Mouse (Mus musculus): ENCODE data around the gene Acer1. TPM values are rescaled to one million over a fixed set of nuclear protein-coding genes. Genes with fewer than 3 reads are reported as not detected.

The Acer1 gene
- polyA plus RNA-seq, 1 experiment from 2014 or later: not detected

- H3K4me3 ChIP-seq (ENCODE audit: low read depth, low read length): no peak overlapping the region
- no peak overlapping the region for H3K27ac ChIP-seq (ENCODE audit: low read depth, low read length)
- H3K9me3 ChIP-seq (replicated peaks; ENCODE audit: control insufficient read depth, low read length): no peaks in the 10 kb centered on the region
- H3K36me3 ChIP-seq (ENCODE audit: control insufficient read depth, insufficient read depth, low read length): no peaks in the 10 kb centered on the region
- H3K9ac ChIP-seq (ENCODE audit: low read depth, low read length): no peak overlapping the region
- 69% methylated on average over 9 of the region's 9 CpGs for WGBS (ENCODE audit: insufficient replicate concordance)
- no peaks in the 10 kb centered on the region for H3K27me3 ChIP-seq (ENCODE audit: control insufficient read depth, insufficient read depth, low read length)
- no peak for ATAC-seq (replicated peaks; ENCODE audit: insufficient number of reproducible peaks, low FRiP score, low TSS enrichment)
- H3K4me2 ChIP-seq: no peak overlapping the region
- no peaks in the 10 kb centered on the region for H3K4me1 ChIP-seq (ENCODE audit: control insufficient read depth, insufficient read depth, low read length)
Observed at GRCm38 (mm10) chr17:56984886-56985285, 3.0 kb upstream of the Acer1 start.

DNA sequence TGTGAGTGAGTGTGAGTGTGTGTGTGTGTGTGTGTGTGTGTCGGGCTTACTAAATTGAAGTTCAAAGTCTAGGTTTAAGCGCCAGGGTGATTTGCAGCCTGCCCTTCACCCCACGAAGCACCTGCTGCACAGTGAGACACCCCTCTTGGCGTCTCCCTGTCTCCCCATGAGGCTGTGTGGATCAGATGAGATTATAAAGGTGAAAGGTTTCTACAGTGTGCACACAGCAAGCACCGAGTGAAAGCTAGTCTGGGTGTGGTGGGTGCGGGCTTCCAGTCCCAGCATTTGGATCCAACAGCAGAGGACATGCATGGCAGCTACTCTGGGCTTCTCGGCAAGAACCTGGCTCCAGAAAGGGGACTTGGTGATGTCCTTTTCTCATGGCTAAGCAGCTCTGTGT, 877 bp downstream of the Acer1 start:
- no peak overlapping the region for H3K27ac ChIP-seq (ENCODE audit: low read depth, low read length)
- H3K36me3 ChIP-seq (ENCODE audit: control insufficient read depth, insufficient read depth, low read length): no peaks in the 10 kb centered on the region
- no peak overlapping the region for H3K4me3 ChIP-seq (ENCODE audit: low read depth, low read length)
- no peaks in the 10 kb centered on the region for H3K9me3 ChIP-seq (replicated peaks; ENCODE audit: control insufficient read depth, low read length)
- H3K9ac ChIP-seq (ENCODE audit: low read depth, low read length): no peak overlapping the region
- 73% methylated on average over 7 of the region's 7 CpGs for WGBS (ENCODE audit: insufficient replicate concordance)
- no peak overlapping the region for H3K4me2 ChIP-seq
- ATAC-seq (replicated peaks; ENCODE audit: insufficient number of reproducible peaks, low FRiP score, low TSS enrichment): no peak
- no peaks in the 10 kb centered on the region for H3K27me3 ChIP-seq (ENCODE audit: control insufficient read depth, insufficient read depth, low read length)
- no peaks in the 10 kb centered on the region for H3K4me1 ChIP-seq (ENCODE audit: control insufficient read depth, insufficient read depth, low read length)

DNA sequence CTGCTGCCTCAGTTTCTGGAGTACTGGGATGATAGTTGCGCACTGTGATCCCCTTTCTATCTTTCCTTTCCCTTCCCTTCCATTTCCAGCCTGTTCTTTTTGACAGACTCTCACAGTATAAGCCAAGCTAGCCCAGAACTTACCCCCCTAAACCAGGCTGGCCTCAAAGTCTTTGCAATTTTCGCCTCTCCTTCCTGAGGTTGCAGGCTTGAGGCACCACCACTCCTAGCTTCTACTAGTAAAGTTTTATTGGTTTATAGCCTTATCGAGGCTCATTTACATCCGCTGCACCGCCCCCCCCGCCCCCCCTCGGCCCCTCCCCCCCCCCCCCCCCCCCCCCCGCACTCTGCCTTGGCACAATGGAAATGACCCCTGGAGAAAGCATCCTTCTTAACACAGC, 2.4 kb downstream of the Acer1 start:
- WGBS (ENCODE audit: insufficient replicate concordance): 40% methylated on average over 6 of the region's 8 CpGs
- H3K9me3 ChIP-seq (replicated peaks; ENCODE audit: control insufficient read depth, low read length): no peaks in the 10 kb centered on the region
- H3K36me3 ChIP-seq (ENCODE audit: control insufficient read depth, insufficient read depth, low read length): no peaks in the 10 kb centered on the region
- ATAC-seq (replicated peaks; ENCODE audit: insufficient number of reproducible peaks, low FRiP score, low TSS enrichment): no peak
- no peaks in the 10 kb centered on the region; the same call in 1 of the 2 replicates for H3K27me3 ChIP-seq (ENCODE audit: control insufficient read depth, insufficient read depth, low read length)
- H3K27ac ChIP-seq (ENCODE audit: low read depth, low read length): no peak overlapping the region
- H3K4me3 ChIP-seq (ENCODE audit: low read depth, low read length): no peak overlapping the region
- no peak overlapping the region for H3K4me2 ChIP-seq
- no peaks in the 10 kb centered on the region for H3K4me1 ChIP-seq (ENCODE audit: control insufficient read depth, insufficient read depth, low read length)
- no peak overlapping the region for H3K9ac ChIP-seq (ENCODE audit: low read depth, low read length)

- WGBS (ENCODE audit: insufficient replicate concordance): 69% methylated on average over 8 of the region's 8 CpGs
- Histone ChIP-seq H3K4me3 (ENCODE audit: low read depth, low read length) (no peak overlapping the region), H3K4me2 (no peak overlapping the region), H3K9ac (ENCODE audit: low read depth, low read length) (no peak overlapping the region), H3K27ac (ENCODE audit: low read depth, low read length) (no peak overlapping the region), H3K9me3 (replicated peaks; ENCODE audit: control insufficient read depth, low read length) (no peaks in the 10 kb centered on the region), H3K27me3 (ENCODE audit: control insufficient read depth, insufficient read depth, low read length) (no peaks in the 10 kb centered on the region; the same call in 1 of the 2 replicates), H3K36me3 (ENCODE audit: control insufficient read depth, insufficient read depth, low read length) (no peaks in the 10 kb centered on the region), H3K4me1 (ENCODE audit: control insufficient read depth, insufficient read depth, low read length) (no peaks in the 10 kb centered on the region)
- ATAC-seq (replicated peaks; ENCODE audit: insufficient number of reproducible peaks, low FRiP score, low TSS enrichment): no peak
Observed at GRCm38 (mm10) chr17:56976531-56977390, 5.2 kb downstream of the Acer1 start.

GRCm38 (mm10) chr17:56975391-56975790, 6.5 kb downstream of the Acer1 start:
- Histone ChIP-seq H3K9ac (ENCODE audit: low read depth, low read length) (no peak overlapping the region), H3K9me3 (replicated peaks; ENCODE audit: control insufficient read depth, low read length) (no peaks in the 10 kb centered on the region), H3K27ac (ENCODE audit: low read depth, low read length) (no peak overlapping the region), H3K36me3 (ENCODE audit: control insufficient read depth, insufficient read depth, low read length) (no peaks in the 10 kb centered on the region), H3K4me2 (no peak overlapping the region), H3K4me1 (ENCODE audit: control insufficient read depth, insufficient read depth, low read length) (no peaks in the 10 kb centered on the region), H3K27me3 (ENCODE audit: control insufficient read depth, insufficient read depth, low read length) (peaks cover 5% of the 10 kb centered on the region; the same call in 1 of the 2 replicates), H3K4me3 (ENCODE audit: low read depth, low read length) (no peak overlapping the region)
- no peak for ATAC-seq (replicated peaks; ENCODE audit: insufficient number of reproducible peaks, low FRiP score, low TSS enrichment)
- 82% methylated on average over 3 of the region's 3 CpGs for WGBS (ENCODE audit: insufficient replicate concordance)

DNA sequence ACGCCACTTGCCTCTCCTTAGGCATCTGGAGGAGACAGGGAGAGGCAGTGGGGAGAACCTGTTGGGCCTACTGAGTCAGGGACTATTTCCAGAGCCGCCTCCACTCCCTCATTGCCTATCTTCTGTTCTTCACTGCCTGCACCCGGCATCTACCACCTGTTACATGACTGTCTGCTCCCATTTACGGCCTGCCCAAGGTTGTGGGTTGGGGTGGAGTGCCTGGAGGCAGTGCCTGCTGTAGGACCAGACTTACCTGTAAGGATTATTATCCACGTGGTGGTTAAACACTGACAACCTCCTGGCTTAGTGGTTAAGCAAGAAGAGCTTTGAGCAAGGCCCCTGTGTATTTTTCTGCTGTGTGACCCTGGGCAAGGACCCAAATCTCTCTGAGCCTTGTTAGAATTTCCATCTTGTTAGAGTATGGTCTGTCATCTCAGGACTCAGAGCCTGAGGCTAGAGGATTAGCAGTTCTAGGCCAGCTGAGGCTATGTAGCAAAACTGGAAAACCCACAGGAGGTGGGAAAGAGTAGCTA, 7.2 kb downstream of the Acer1 start:
- H3K4me2 ChIP-seq: no peak overlapping the region
- H3K27ac ChIP-seq (ENCODE audit: low read depth, low read length): no peak overlapping the region
- no peak overlapping the region for H3K4me3 ChIP-seq (ENCODE audit: low read depth, low read length)
- H3K4me1 ChIP-seq (ENCODE audit: control insufficient read depth, insufficient read depth, low read length): no peaks in the 10 kb centered on the region
- H3K27me3 ChIP-seq (ENCODE audit: control insufficient read depth, insufficient read depth, low read length): peaks cover 5% of the 10 kb centered on the region; the same call in 1 of the 2 replicates
- no peak for ATAC-seq (replicated peaks; ENCODE audit: insufficient number of reproducible peaks, low FRiP score, low TSS enrichment)
- 83% methylated on average over 5 of the region's 5 CpGs for WGBS (ENCODE audit: insufficient replicate concordance)
- H3K9me3 ChIP-seq (replicated peaks; ENCODE audit: control insufficient read depth, low read length): no peaks in the 10 kb centered on the region
- no peaks in the 10 kb centered on the region for H3K36me3 ChIP-seq (ENCODE audit: control insufficient read depth, insufficient read depth, low read length)
- H3K9ac ChIP-seq (ENCODE audit: low read depth, low read length): no peak overlapping the region

GRCm38 (mm10) chr17:56973956-56974707, 7.8 kb downstream of the Acer1 start:
- 56% methylated on average over 12 of the region's 14 CpGs for WGBS (ENCODE audit: insufficient replicate concordance)
- Histone ChIP-seq H3K9me3 (replicated peaks; ENCODE audit: control insufficient read depth, low read length) (no peaks in the 10 kb centered on the region), H3K4me3 (ENCODE audit: low read depth, low read length) (no peak overlapping the region), H3K4me1 (ENCODE audit: control insufficient read depth, insufficient read depth, low read length) (no peaks in the 10 kb centered on the region), H3K9ac (ENCODE audit: low read depth, low read length) (no peak overlapping the region), H3K27ac (ENCODE audit: low read depth, low read length) (no peak overlapping the region), H3K36me3 (ENCODE audit: control insufficient read depth, insufficient read depth, low read length) (no peaks in the 10 kb centered on the region), H3K4me2 (no peak overlapping the region), H3K27me3 (ENCODE audit: control insufficient read depth, insufficient read depth, low read length) (peaks cover 5% of the 10 kb centered on the region; the same call in 1 of the 2 replicates)
- no peak for ATAC-seq (replicated peaks; ENCODE audit: insufficient number of reproducible peaks, low FRiP score, low TSS enrichment)

GRCm38 (mm10) chr17:56970081-56970480, 11.8 kb downstream of the Acer1 start:
- Histone ChIP-seq H3K4me2 (no peak overlapping the region), H3K27ac (ENCODE audit: low read depth, low read length) (no peak overlapping the region), H3K36me3 (ENCODE audit: control insufficient read depth, insufficient read depth, low read length) (no peaks in the 10 kb centered on the region), H3K9ac (ENCODE audit: low read depth, low read length) (no peak overlapping the region), H3K9me3 (replicated peaks; ENCODE audit: control insufficient read depth, low read length) (no peaks in the 10 kb centered on the region), H3K27me3 (ENCODE audit: control insufficient read depth, insufficient read depth, low read length) (peaks cover 5% of the 10 kb centered on the region; the same call in 1 of the 2 replicates), H3K4me3 (ENCODE audit: low read depth, low read length) (no peak overlapping the region), H3K4me1 (ENCODE audit: control insufficient read depth, insufficient read depth, low read length) (no peaks in the 10 kb centered on the region)
- ATAC-seq (replicated peaks; ENCODE audit: insufficient number of reproducible peaks, low FRiP score, low TSS enrichment): no peak
- 59% methylated on average over 5 of the region's 5 CpGs for WGBS (ENCODE audit: insufficient replicate concordance)
